8 mouse cellular contexts compared by ENCODE assay signal in the genomic region with DNA sequence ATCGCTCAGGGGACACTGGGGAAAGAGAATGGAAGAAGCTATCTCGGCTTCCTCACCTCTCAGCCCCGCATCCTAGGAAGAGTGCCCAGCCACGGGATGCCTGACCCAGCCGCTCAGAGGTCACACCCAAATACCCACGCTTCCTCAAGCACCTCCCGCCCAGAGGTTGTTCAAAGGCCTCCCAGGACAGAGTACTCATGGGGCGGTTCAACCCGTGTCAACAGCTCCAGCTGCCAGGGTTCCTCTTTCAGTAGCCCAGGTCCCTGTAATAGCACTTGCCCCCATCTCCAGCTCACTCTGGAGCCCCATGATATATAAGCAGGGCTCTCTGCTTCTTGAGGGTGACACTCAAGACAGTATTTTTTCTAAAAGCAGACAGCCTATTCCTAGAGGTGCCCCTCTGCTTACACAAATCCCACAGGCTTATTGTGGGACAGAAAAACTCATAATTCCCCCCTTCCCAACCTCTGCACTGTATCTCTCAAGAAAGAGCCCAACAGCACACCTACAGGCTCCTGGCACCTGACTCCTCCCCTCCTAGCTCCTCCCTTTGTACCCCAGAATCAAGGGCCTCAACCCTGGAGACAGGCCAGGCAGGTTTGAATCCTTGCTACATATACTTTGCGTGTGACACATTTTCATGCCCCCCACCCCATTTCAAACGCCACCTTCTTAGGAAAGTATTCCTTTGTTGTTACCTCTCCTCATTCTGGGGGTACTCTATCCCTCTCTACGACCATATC. TPM values are rescaled to one million over a fixed set of nuclear protein-coding genes. Genes with fewer than 3 reads are reported as not detected.
DNase-seq lines count a peak whose midpoint lies in the region; ATAC-seq and TF ChIP-seq lines count a peak whose summit lies in the region.

No protein-coding gene starts in this region.

- no peak for TF ChIP-seq CTCF in liver, adult 2 months (IDR thresholded peaks at IDR 0.05; ENCODE audit: low read depth, low read length)

- no peak for ATAC-seq in heart, embryonic 16.5 days (replicated peaks; ENCODE audit: extremely low read depth, insufficient read depth, low FRiP score)
- ATAC-seq in forebrain, embryonic 15.5 days (replicated peaks), result no peak
- ATAC-seq in monocyte, adult 5-6 weeks (replicated peaks; ENCODE audit: insufficient number of reproducible peaks, low FRiP score, low TSS enrichment, poor library complexity, severe bottlenecking), result peak; percentile 44

- no peak overlapping the region for H3K27ac ChIP-seq in heart, embryonic 16.5 days (ENCODE audit: low read length)
- no peak overlapping the region for H3K27ac ChIP-seq in forebrain, embryonic 15.5 days (replicated peaks)
- H3K27ac ChIP-seq in liver, adult 2 months (replicated peaks; ENCODE audit: insufficient read depth, low read depth, low read length), result peak overlapping the region; percentile 56

- H3K36me3 ChIP-seq in heart, embryonic 16.5 days (ENCODE audit: control insufficient read depth, insufficient read depth), result peaks cover 5% of the 10 kb centered on the region; the same call in 1 of the 2 replicates
- 0 out of 2 replicates have a peak, but pooled peaks cover 10% of the 10 kb centered on the region for H3K36me3 ChIP-seq in forebrain, embryonic 15.5 days
- peaks cover 8% of the 10 kb centered on the region for H3K36me3 ChIP-seq in liver, adult 2 months (ENCODE audit: control insufficient read depth, insufficient read depth, low read length)

- H3K4me1 ChIP-seq in heart, embryonic 16.5 days (ENCODE audit: control insufficient read depth, insufficient read depth, low read length), result peaks cover 27% of the 10 kb centered on the region
- H3K4me1 ChIP-seq in forebrain, embryonic 15.5 days, result peaks cover 35% of the 10 kb centered on the region
- peaks cover 21% of the 10 kb centered on the region for H3K4me1 ChIP-seq in liver, adult 2 months (ENCODE audit: control insufficient read depth, insufficient read depth, low read length)

- no peaks in the 10 kb centered on the region for H3K9me3 ChIP-seq in heart, embryonic 16.5 days (replicated peaks; ENCODE audit: control insufficient read depth, low read length)
- H3K9me3 ChIP-seq in forebrain, embryonic 15.5 days, result no peaks in the 10 kb centered on the region

- H3K27me3 ChIP-seq in heart, embryonic 16.5 days (ENCODE audit: control insufficient read depth, insufficient read depth, low read length), result no peaks in the 10 kb centered on the region
- H3K27me3 ChIP-seq in forebrain, embryonic 15.5 days, result no peaks in the 10 kb centered on the region
- H3K27me3 ChIP-seq in liver, adult 2 months (ENCODE audit: control insufficient read depth, insufficient read depth, low read length), result no peaks in the 10 kb centered on the region

- peak overlapping the region; percentile 83; the same call in 1 of the 2 replicates for H3K4me3 ChIP-seq in heart, embryonic 16.5 days (ENCODE audit: low read length)
- peak overlapping the region; percentile 63; the same call in 1 of the 2 replicates for H3K4me3 ChIP-seq in forebrain, embryonic 15.5 days
- H3K4me3 ChIP-seq in liver, adult 2 months (ENCODE audit: insufficient read depth, low read depth, low read length), result no peak overlapping the region

- peak overlapping the region; percentile 96 for H3K4me2 ChIP-seq in heart, embryonic 16.5 days (ENCODE audit: low read depth, low read length)
- peak overlapping the region; percentile 73; the same call in 1 of the 2 replicates for H3K4me2 ChIP-seq in forebrain, embryonic 15.5 days (replicated peaks)

- TF ChIP-seq POLR2A in liver, adult 2 months (IDR thresholded peaks at IDR 0.05; ENCODE audit: extremely low read depth, insufficient read depth, low read length), result no peak

- H3K9ac ChIP-seq in heart, embryonic 16.5 days (ENCODE audit: low read length), result peak overlapping the region; percentile 88; the same call in 1 of the 2 replicates
- no peak overlapping the region for H3K9ac ChIP-seq in forebrain, embryonic 15.5 days (replicated peaks)
- H3K9ac ChIP-seq in liver, adult 2 months (ENCODE audit: low read depth, low read length), result 0 out of 2 replicates have a peak overlapping the region, but pooled peaks have one; percentile 16

- WGBS in heart, embryonic 16.5 days, result 62% methylated on average over 12 of the region's 12 CpGs
- WGBS in forebrain, embryonic 15.5 days, result 69% methylated on average over 12 of the region's 12 CpGs
- WGBS in liver, adult 2 months, result 32% methylated on average over 12 of the region's 12 CpGs

- peaks cover 18% of the 10 kb centered on the region; the same call in 1 of the 2 replicates for H3K79me2 ChIP-seq in liver, adult 2 months (ENCODE audit: control insufficient read depth, insufficient read depth, low read length)

- intact Hi-C loops in left cerebral cortex, postnatal 4 days (cut with DNase I), result no loop called here

- no peak for DNase-seq in heart, adult 11 months
- peak; percentile 82 for DNase-seq in liver, adult 2 months (ENCODE audit: extremely low read depth, low read depth, low spot score)
- no peak for DNase-seq in left cerebral cortex, postnatal 4 days
- DNase-seq in adrenal gland, postnatal 10 days, result no peak
- no peak for DNase-seq in layer of hippocampus, adult 9-11 months

RNA-seq across cellular contexts. Expression of a gene that starts 2.6 kb away (rescaled TPM):
- 8.3 and 8.6 TPM in 2 replicates for polyA plus RNA-seq in heart, embryonic 16.5 days (2015; fragmentation: Nextera tagmentation; extraction: Ambion mirVana)
- 17.7 and 18.0 TPM in 2 replicates for polyA plus RNA-seq in forebrain, embryonic 15.5 days (2015; fragmentation: Nextera tagmentation; extraction: Ambion mirVana)
- total RNA-seq in liver, adult 2 months (2014; rRNA removed), result 20.2 and 24.6 TPM in 2 replicates
- 27.9 and 35.4 TPM in 2 replicates for polyA plus RNA-seq in liver, adult 2 months (2012; rRNA removed)
- total RNA-seq in monocyte, adult 5-6 weeks (2017), result 75.0 to 94.7 TPM (median 76.7 TPM) in 3 replicates
- total RNA-seq in left cerebral cortex, postnatal 4 days (2021), result 10 to 100 TPM; 15.1 to 16.8 TPM
- 10 to 100 TPM; 14.8 to 16.9 TPM for total RNA-seq in adrenal gland, postnatal 10 days (2021)

RNA-seq across cellular contexts. Expression of a gene that starts 3.4 kb away (rescaled TPM):
- polyA plus RNA-seq in heart, embryonic 16.5 days (2015; fragmentation: Nextera tagmentation; extraction: Ambion mirVana), result 2.2 and 2.3 TPM in 2 replicates
- polyA plus RNA-seq in forebrain, embryonic 15.5 days (2015; fragmentation: Nextera tagmentation; extraction: Ambion mirVana), result 1.9 and 2.0 TPM in 2 replicates
- total RNA-seq in liver, adult 2 months (2014; rRNA removed), result 2.2 and 2.6 TPM in 2 replicates
- 3.4 and 4.7 TPM in 2 replicates for polyA plus RNA-seq in liver, adult 2 months (2012; rRNA removed)
- 2.4 to 9.8 TPM (median 2.6 TPM) in 3 replicates for total RNA-seq in monocyte, adult 5-6 weeks (2017)
- total RNA-seq in left cerebral cortex, postnatal 4 days (2021), result 1 to 10 TPM; 6.5 to 7.8 TPM
- total RNA-seq in adrenal gland, postnatal 10 days (2021), result 10 to 100 TPM in 1 of 2 experiments, 1 to 10 TPM in 1; 9.2 to 11.8 TPM

RNA-seq across cellular contexts. Expression of a gene that starts 19.8 kb away (rescaled TPM):
- polyA plus RNA-seq in heart, embryonic 16.5 days (2015; fragmentation: Nextera tagmentation; extraction: Ambion mirVana), result 6.7 and 6.8 TPM in 2 replicates
- polyA plus RNA-seq in forebrain, embryonic 15.5 days (2015; fragmentation: Nextera tagmentation; extraction: Ambion mirVana), result 16.2 and 17.4 TPM in 2 replicates
- total RNA-seq in liver, adult 2 months (2014; rRNA removed), result 9.1 and 11.4 TPM in 2 replicates
- 69.3 and 74.5 TPM in 2 replicates for polyA plus RNA-seq in liver, adult 2 months (2012; rRNA removed)
- total RNA-seq in monocyte, adult 5-6 weeks (2017), result 42.8 to 71.0 TPM (median 43.0 TPM) in 3 replicates
- 100 to 1,000 TPM; 195 to 197 TPM for total RNA-seq in left cerebral cortex, postnatal 4 days (2021)
- total RNA-seq in adrenal gland, postnatal 10 days (2021), result 10 to 100 TPM; 92.5 to 96.7 TPM

RNA-seq across cellular contexts. Expression of a gene that starts 32.7 kb away (rescaled TPM):
- polyA plus RNA-seq in heart, embryonic 16.5 days (2015; fragmentation: Nextera tagmentation; extraction: Ambion mirVana), result 8.5 and 11.2 TPM in 2 replicates
- polyA plus RNA-seq in forebrain, embryonic 15.5 days (2015; fragmentation: Nextera tagmentation; extraction: Ambion mirVana), result 4.8 and 5.5 TPM in 2 replicates
- 7.4 and 8.8 TPM in 2 replicates for total RNA-seq in liver, adult 2 months (2014; rRNA removed)
- polyA plus RNA-seq in liver, adult 2 months (2012; rRNA removed), result 23.3 and 27.0 TPM in 2 replicates
- 3.7 to 8.1 TPM (median 7.3 TPM) in 3 replicates for total RNA-seq in monocyte, adult 5-6 weeks (2017)
- 10 to 100 TPM; 29.4 to 36.1 TPM for total RNA-seq in left cerebral cortex, postnatal 4 days (2021)
- 10 to 100 TPM; 33.0 to 42.3 TPM for total RNA-seq in adrenal gland, postnatal 10 days (2021)

RNA-seq across cellular contexts. Expression of a gene that starts 38.3 kb away (rescaled TPM):
- 0.42 and 0.58 TPM in 2 replicates for polyA plus RNA-seq in heart, embryonic 16.5 days (2015; fragmentation: Nextera tagmentation; extraction: Ambion mirVana)
- 17.4 and 17.5 TPM in 2 replicates for polyA plus RNA-seq in forebrain, embryonic 15.5 days (2015; fragmentation: Nextera tagmentation; extraction: Ambion mirVana)
- 0.34 and 0.37 TPM in 2 replicates for total RNA-seq in liver, adult 2 months (2014; rRNA removed)
- 0.44 and 1.2 TPM in 2 replicates for polyA plus RNA-seq in liver, adult 2 months (2012; rRNA removed)
- total RNA-seq in monocyte, adult 5-6 weeks (2017), result 35.8 to 70.4 TPM (median 38.0 TPM) in 3 replicates
- total RNA-seq in left cerebral cortex, postnatal 4 days (2021), result 10 to 100 TPM; 17.7 to 18.7 TPM
- 1 to 10 TPM; 2.3 to 3.6 TPM for total RNA-seq in adrenal gland, postnatal 10 days (2021)
